Mouse (Mus musculus): Measurements from ENCODE around the gene Sec13.

DNA sequence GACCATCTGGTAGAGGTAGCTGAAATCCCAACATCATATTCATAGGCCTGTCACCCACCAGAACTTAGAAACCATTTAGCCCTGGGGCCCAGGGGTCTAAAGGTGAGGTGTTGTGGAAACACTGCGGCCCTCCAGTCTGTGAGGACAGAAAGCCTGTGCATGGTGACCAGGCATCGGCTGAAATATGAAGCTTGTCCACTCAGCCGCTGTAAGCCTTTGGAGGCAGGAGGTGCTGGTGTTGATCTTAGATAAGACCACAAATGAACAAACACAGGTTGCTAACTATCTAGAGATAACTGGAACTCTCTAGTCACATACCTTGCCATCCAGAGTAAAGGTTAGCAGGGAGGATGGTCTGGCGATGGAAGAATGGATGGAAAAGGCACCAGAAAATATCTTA, 19.5 kb downstream of the Sec13 start:
- TF ChIP-seq CTCF (conservative IDR thresholded peaks at IDR 0.05; ENCODE audit: low read length), result no peak
- no peak for TF ChIP-seq NANOG (IDR thresholded peaks at IDR 0.05; ENCODE audit: borderline replicate concordance, low read length)
- no peak for TF ChIP-seq POU5F1 (IDR thresholded peaks at IDR 0.05; ENCODE audit: borderline replicate concordance, low read length)
